Mouse (Mus musculus): ENCODE measurements around the gene Lrp4.

The Lrp4 gene

DNA sequence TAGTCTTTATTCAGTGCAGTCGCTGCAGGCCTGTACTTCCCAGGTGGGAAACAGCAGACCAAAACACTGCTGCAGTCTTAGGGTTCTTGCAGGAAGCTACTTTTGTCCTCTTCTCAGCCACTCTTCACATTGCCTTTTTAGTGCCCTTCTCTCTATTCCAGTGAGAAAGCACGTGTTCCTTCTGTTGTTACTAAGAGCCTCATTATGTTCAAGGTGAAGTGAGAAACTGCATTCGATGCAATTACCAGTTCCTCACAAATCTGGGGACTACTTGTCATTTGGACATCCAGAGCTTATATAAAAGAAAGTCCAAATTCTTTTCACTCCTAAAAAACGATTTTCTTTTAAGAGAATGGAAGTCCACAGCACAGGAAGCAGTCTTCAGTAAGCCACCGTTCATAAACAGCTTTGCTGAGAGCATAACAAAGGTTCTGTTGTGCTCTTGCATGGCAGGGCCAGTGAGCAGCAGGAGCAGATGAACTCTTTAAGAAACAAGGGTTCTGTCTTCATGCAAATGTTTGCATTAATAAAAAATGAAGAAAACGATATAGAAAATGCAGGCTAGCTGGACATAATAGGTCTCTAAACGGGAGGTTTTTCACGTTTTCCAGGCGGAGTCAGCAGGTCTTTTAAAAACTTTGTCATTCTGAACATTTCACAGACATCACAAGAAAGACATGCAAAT is 27.3 kb upstream of the Lrp4 start:
- H3K36me3 ChIP-seq (ENCODE audit: insufficient read depth, low read length): no peaks in the 10 kb centered on the region
- H3K9me3 ChIP-seq (ENCODE audit: low read length): no peaks in the 10 kb centered on the region
- no peaks in the 10 kb centered on the region for H3K27me3 ChIP-seq (ENCODE audit: insufficient read depth, low read length)
- H3K4me1 ChIP-seq (replicated peaks; ENCODE audit: low read depth, low read length): peaks cover 30% of the 10 kb centered on the region
- no peak overlapping the region for H3K4me3 ChIP-seq (replicated peaks; ENCODE audit: low read length)
- TF ChIP-seq NANOG (IDR thresholded peaks at IDR 0.05; ENCODE audit: borderline replicate concordance, low read length) (no peak), POU5F1 (IDR thresholded peaks at IDR 0.05; ENCODE audit: borderline replicate concordance, low read length) (no peak), CTCF (conservative IDR thresholded peaks at IDR 0.05; ENCODE audit: low read length) (no peak)

DNA sequence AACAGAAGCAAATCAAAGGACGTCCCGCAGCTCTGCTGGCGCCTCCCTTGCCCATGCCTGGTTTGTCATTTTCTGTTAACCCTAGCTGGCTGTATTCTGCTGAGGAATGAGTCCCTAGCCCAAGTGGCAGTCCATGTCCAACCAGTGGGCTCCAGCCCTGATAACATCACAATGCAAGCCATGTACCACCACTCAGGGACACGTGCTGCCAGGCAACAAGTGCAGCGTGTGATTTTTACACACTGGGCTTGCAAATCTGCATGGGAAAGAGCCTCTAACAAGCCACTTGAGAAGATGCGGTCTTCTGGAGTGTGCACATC is 26.8 kb upstream of the Lrp4 start:
- Histone ChIP-seq H3K27me3 (ENCODE audit: insufficient read depth, low read length) (no peaks in the 10 kb centered on the region), H3K4me3 (replicated peaks; ENCODE audit: low read length) (no peak overlapping the region), H3K36me3 (ENCODE audit: insufficient read depth, low read length) (no peaks in the 10 kb centered on the region), H3K9me3 (ENCODE audit: low read length) (no peaks in the 10 kb centered on the region), H3K4me1 (replicated peaks; ENCODE audit: low read depth, low read length) (peaks cover 30% of the 10 kb centered on the region)
- no peak for TF ChIP-seq NANOG (IDR thresholded peaks at IDR 0.05; ENCODE audit: borderline replicate concordance, low read length)
- no peak for TF ChIP-seq CTCF (conservative IDR thresholded peaks at IDR 0.05; ENCODE audit: low read length)
- TF ChIP-seq POU5F1 (IDR thresholded peaks at IDR 0.05; ENCODE audit: borderline replicate concordance, low read length): no peak

DNA sequence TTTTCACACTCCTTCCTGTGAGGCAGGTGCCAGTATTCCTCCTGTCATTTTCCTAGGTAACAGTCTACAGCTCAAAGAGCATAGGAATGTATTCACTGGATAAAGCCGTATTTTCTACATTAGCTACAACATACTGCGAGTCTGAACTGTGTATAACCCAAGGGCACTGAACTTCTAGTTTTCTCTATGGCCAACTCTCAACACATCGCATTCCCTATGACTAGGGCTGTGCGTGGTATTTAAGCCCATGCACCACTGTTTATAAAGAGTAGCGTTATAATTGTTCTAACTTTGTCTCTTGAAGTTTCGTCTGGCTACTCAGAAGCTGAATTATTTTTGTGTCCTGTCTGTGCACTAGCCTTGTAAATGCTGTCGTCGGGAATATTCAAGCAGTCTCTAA is 20.6 kb upstream of the Lrp4 start:
- no peaks in the 10 kb centered on the region for H3K27me3 ChIP-seq (ENCODE audit: insufficient read depth, low read length)
- H3K4me3 ChIP-seq (replicated peaks; ENCODE audit: low read length): no peak overlapping the region
- H3K9me3 ChIP-seq (ENCODE audit: low read length): no peaks in the 10 kb centered on the region
- H3K4me1 ChIP-seq (replicated peaks; ENCODE audit: low read depth, low read length): peaks cover 24% of the 10 kb centered on the region
- no peak for TF ChIP-seq NANOG (IDR thresholded peaks at IDR 0.05; ENCODE audit: borderline replicate concordance, low read length)
- TF ChIP-seq POU5F1 (IDR thresholded peaks at IDR 0.05; ENCODE audit: borderline replicate concordance, low read length): no peak
- no peak for TF ChIP-seq CTCF (conservative IDR thresholded peaks at IDR 0.05; ENCODE audit: low read length)
- no peaks in the 10 kb centered on the region for H3K36me3 ChIP-seq (ENCODE audit: insufficient read depth, low read length)

DNA sequence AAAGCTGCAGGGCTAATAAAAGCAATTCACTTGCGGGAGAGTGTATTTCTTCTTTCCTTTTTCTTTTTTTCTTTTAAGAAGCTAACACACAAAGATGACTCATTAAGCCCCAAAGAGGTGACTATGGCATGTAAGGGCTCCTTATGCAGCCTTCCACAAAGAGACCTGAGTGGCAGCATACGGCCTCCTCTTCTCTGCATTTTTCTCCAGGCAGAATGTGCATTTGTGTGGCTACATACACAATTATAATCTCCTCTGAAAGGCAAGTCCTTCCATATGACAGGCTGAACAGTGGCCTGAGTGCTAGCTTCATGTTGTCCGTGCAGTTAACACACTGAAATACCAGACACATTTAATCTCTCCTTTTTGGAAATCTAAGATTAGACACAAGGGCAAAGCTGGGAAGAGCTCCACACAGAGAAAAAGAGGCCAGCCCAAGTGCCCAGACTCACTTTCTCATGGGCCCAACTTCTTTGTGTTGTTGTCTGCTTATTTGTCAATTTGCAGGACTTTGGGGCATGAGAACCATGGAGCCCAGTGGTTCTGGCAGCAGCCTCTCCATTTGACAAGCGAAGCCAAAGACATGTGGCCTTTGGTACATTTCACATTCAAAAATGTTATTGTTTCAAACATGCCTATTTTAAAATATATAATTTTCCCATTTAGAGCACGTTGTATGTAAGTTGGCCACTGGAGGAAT is 20.0 kb upstream of the Lrp4 start:
- H3K4me3 ChIP-seq (replicated peaks; ENCODE audit: low read length): no peak overlapping the region
- peaks cover 25% of the 10 kb centered on the region for H3K4me1 ChIP-seq (replicated peaks; ENCODE audit: low read depth, low read length)
- no peaks in the 10 kb centered on the region for H3K27me3 ChIP-seq (ENCODE audit: insufficient read depth, low read length)
- H3K9me3 ChIP-seq (ENCODE audit: low read length): no peaks in the 10 kb centered on the region
- no peak for TF ChIP-seq CTCF (conservative IDR thresholded peaks at IDR 0.05; ENCODE audit: low read length)
- no peak for TF ChIP-seq NANOG (IDR thresholded peaks at IDR 0.05; ENCODE audit: borderline replicate concordance, low read length)
- H3K36me3 ChIP-seq (ENCODE audit: insufficient read depth, low read length): no peaks in the 10 kb centered on the region

DNA sequence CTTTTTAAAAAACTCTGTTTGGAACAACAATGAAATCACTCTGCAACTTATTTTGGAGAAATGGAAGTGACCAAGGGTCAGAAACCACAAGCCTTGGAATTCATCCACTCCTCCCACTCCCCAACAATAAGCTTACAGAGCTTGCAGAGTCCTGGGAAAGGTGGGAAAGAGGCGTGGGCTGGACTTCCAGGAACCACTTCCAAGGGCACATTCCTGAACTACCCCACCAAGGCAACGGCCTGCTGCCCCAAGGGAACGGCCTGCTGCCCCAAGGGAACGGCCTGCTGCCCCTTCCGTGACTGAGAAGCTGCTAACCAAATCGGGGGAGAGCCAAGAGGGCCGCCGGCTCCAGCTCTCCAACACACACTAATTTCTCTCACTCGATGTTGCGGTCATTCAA is 18.0 kb upstream of the Lrp4 start:
- no peaks in the 10 kb centered on the region for H3K27me3 ChIP-seq (ENCODE audit: insufficient read depth, low read length)
- TF ChIP-seq POU5F1 (IDR thresholded peaks at IDR 0.05; ENCODE audit: borderline replicate concordance, low read length) (no peak), CTCF (conservative IDR thresholded peaks at IDR 0.05; ENCODE audit: low read length) (no peak), NANOG (IDR thresholded peaks at IDR 0.05; ENCODE audit: borderline replicate concordance, low read length) (no peak)
- H3K36me3 ChIP-seq (ENCODE audit: insufficient read depth, low read length): no peaks in the 10 kb centered on the region
- peak overlapping the region; percentile 61 for H3K4me3 ChIP-seq (replicated peaks; ENCODE audit: low read length)
- peaks cover 29% of the 10 kb centered on the region for H3K4me1 ChIP-seq (replicated peaks; ENCODE audit: low read depth, low read length)
- H3K9me3 ChIP-seq (ENCODE audit: low read length): no peaks in the 10 kb centered on the region

DNA sequence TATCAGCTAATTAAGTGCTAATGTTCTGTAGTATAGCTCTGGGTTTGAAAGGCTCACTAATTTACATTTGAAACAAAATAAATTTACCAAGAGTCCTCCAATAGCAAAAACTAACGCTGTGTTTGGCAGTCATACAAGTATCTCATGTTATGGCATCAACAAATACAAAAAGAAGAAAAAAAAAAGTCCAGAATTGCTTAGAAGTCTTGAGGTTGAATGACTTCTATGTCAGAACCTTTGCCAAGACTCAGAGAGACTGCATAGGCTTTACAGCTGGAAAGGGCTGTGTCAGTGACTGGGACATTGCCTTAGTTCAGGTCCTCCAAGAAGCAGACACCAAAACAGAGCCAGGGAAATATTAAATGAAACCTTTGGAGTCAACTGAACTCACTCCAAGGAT is 17.4 kb upstream of the Lrp4 start:
- Histone ChIP-seq H3K36me3 (ENCODE audit: insufficient read depth, low read length) (no peaks in the 10 kb centered on the region), H3K4me1 (replicated peaks; ENCODE audit: low read depth, low read length) (peaks cover 29% of the 10 kb centered on the region), H3K4me3 (replicated peaks; ENCODE audit: low read length) (no peak overlapping the region), H3K27me3 (ENCODE audit: insufficient read depth, low read length) (no peaks in the 10 kb centered on the region), H3K9me3 (ENCODE audit: low read length) (no peaks in the 10 kb centered on the region)
- no peak for TF ChIP-seq CTCF (conservative IDR thresholded peaks at IDR 0.05; ENCODE audit: low read length)
- no peak for TF ChIP-seq NANOG (IDR thresholded peaks at IDR 0.05; ENCODE audit: borderline replicate concordance, low read length)
- TF ChIP-seq POU5F1 (IDR thresholded peaks at IDR 0.05; ENCODE audit: borderline replicate concordance, low read length): no peak

DNA sequence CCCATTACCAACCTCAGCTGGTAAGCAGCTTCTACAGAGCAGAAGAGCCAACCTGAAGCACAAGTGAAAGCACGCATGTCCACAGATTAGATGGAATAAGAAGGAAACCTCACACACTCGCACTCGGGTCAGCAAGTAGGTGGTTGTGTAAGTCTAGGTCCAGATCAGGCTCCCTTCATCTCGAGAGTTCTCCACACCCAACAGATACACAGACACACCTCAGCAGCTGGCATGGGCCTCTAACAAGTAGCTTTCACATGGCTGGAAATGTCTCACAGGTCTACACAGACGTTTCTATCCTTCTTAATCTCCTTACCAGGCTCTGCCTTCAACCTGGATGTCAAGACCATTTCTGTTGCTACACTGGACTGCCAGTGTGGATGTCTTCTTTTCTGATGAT is 16.6 kb upstream of the Lrp4 start:
- no peak for TF ChIP-seq POU5F1 (IDR thresholded peaks at IDR 0.05; ENCODE audit: borderline replicate concordance, low read length)
- TF ChIP-seq CTCF (conservative IDR thresholded peaks at IDR 0.05; ENCODE audit: low read length): no peak
- no peak for TF ChIP-seq NANOG (IDR thresholded peaks at IDR 0.05; ENCODE audit: borderline replicate concordance, low read length)
- no peak overlapping the region for H3K4me3 ChIP-seq (replicated peaks; ENCODE audit: low read length)
- no peaks in the 10 kb centered on the region for H3K27me3 ChIP-seq (ENCODE audit: insufficient read depth, low read length)
- no peaks in the 10 kb centered on the region for H3K9me3 ChIP-seq (ENCODE audit: low read length)
- H3K4me1 ChIP-seq (replicated peaks; ENCODE audit: low read depth, low read length): peaks cover 29% of the 10 kb centered on the region
- no peaks in the 10 kb centered on the region for H3K36me3 ChIP-seq (ENCODE audit: insufficient read depth, low read length)

DNA sequence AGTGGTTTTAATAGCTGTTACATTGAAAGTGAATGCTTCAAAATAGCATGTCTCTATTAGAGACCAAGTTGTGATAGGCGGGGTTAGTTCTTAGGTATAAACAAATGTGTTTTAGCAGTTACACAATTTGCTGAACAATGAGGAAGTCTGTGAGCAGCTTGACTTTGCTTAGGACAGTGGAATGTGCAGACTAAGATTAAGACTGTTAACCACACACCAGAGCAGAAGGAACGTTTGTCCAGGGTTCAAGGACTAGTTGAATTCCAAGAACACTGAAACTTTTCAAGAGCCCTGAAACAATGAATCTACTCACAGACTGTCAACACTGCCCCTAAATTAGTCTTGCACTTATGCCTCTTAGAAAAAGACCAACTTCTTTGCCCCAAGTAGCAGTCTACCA is 15.6 kb upstream of the Lrp4 start:
- Histone ChIP-seq H3K4me3 (replicated peaks; ENCODE audit: low read length) (no peak overlapping the region), H3K27me3 (ENCODE audit: insufficient read depth, low read length) (no peaks in the 10 kb centered on the region), H3K4me1 (replicated peaks; ENCODE audit: low read depth, low read length) (peaks cover 29% of the 10 kb centered on the region), H3K9me3 (ENCODE audit: low read length) (no peaks in the 10 kb centered on the region), H3K36me3 (ENCODE audit: insufficient read depth, low read length) (no peaks in the 10 kb centered on the region)
- no peak for TF ChIP-seq POU5F1 (IDR thresholded peaks at IDR 0.05; ENCODE audit: borderline replicate concordance, low read length)

DNA sequence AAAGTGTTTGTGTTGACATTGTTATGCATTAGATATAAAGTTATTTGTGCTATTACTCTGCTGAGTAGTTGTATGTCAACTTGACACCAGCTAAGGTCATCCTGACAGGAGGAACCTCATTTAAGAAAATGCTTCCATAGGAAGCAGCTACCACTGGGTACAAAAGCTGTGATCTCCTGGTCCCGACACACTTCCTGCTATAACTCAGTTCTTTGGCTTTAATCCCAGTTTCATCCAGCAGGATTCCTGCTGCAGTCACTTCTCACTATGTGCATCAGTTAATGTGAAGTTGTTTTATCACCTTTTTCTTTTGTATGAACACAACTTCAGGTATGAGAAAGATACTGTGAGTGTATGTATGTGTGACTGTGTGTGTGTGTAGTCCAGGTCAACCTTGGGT is 15.1 kb upstream of the Lrp4 start:
- H3K27me3 ChIP-seq (ENCODE audit: insufficient read depth, low read length): no peaks in the 10 kb centered on the region
- H3K9me3 ChIP-seq (ENCODE audit: low read length): no peaks in the 10 kb centered on the region
- no peak overlapping the region for H3K4me3 ChIP-seq (replicated peaks; ENCODE audit: low read length)
- H3K4me1 ChIP-seq (replicated peaks; ENCODE audit: low read depth, low read length): peaks cover 29% of the 10 kb centered on the region
- TF ChIP-seq NANOG (IDR thresholded peaks at IDR 0.05; ENCODE audit: borderline replicate concordance, low read length) (no peak), CTCF (conservative IDR thresholded peaks at IDR 0.05; ENCODE audit: low read length) (no peak)
- no peaks in the 10 kb centered on the region for H3K36me3 ChIP-seq (ENCODE audit: insufficient read depth, low read length)

Data from E14TG2a.4 (cell line).